In the genomic region with DNA sequence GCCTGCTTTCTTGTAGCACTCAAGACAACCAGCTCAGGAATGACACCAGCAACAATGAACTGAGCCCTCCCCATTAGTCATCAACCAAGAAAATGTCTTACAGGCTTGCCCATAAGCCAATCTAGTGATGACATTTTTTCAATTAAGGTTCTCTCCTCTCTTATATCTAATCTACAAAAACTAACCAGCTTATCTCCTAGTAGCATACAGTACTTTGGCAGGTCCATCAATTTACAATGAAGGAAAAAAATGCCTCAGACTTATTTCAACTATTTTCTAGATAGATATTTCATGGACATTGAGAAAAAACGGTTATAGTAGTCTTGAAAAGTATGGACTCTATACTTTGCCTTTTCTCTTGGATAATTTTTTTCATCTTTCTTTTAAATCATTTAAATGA, we compare ENCODE assay signal across 19 mouse cellular contexts.
DNase-seq lines count a peak whose midpoint lies in the region; TF ChIP-seq lines count a peak whose summit lies in the region.
"Had no signal": no experiment of that assay in that cellular context is flagged by ENCODE, and none has a peak within 500 bp of the region (broad histone marks: within the 10 kb centered on the region; RNA-seq: fewer than 3 reads in every experiment).

No protein-coding gene starts in this region.

- H3K27me3 ChIP-seq in MEL (ENCODE audit: control insufficient read depth in 1 of 2, insufficient read depth in 2 of 2, low read length in 2 of 2) = no peaks in the 10 kb centered on the region
- H3K27me3 ChIP-seq: CH12.LX, Patski had no signal

- H3K4me3 ChIP-seq in MEL (ENCODE audit: control insufficient read depth in 1 of 2, insufficient read depth in 1 of 2, low read depth in 2 of 2, low read length in 2 of 2) = no peak overlapping the region

- no peak for TF ChIP-seq RAD21 in MEL (IDR thresholded peaks at IDR 0.05; ENCODE audit: low read depth, low read length)

- H3K4me1 ChIP-seq in MEL (ENCODE audit: control insufficient read depth in 1 of 2, insufficient read depth in 2 of 2, low read length in 2 of 2) = peaks cover 2 to 3% of the 10 kb centered on the region in 2 experiments; a peak in 3 of 4 replicates

- H3K9ac ChIP-seq in MEL (ENCODE audit: control insufficient read depth, low read depth, low read length, poor library complexity, severe bottlenecking) = no peak overlapping the region

- no peak for TF ChIP-seq CTCF in MEL (IDR thresholded peaks at IDR 0.05 in 2 of 3, conservative IDR thresholded peaks at IDR 0.05 in 1 of 3; ENCODE audit: control insufficient read depth in 1 of 3, insufficient read depth in 1 of 3, low read depth in 2 of 3, low read length in 3 of 3, poor library complexity in 1 of 3, severe bottlenecking in 1 of 3)

- H3K27ac ChIP-seq in MEL (ENCODE audit: control insufficient read depth, low read depth, low read length) = no peak overlapping the region

- no peaks in the 10 kb centered on the region for H3K9me3 ChIP-seq in MEL (replicated peaks; ENCODE audit: insufficient read depth, low read length)
- H3K9me3 ChIP-seq: G1E had no signal

- H3K79me2 ChIP-seq in MEL (ENCODE audit: control insufficient read depth, insufficient read depth, low read length, poor library complexity) = no peaks in the 10 kb centered on the region

- peaks cover 0 to 4% of the 10 kb centered on the region in 2 experiments; a peak in 2 of 4 replicates for H3K36me3 ChIP-seq in MEL (ENCODE audit: control insufficient read depth in 1 of 2, insufficient read depth in 2 of 2, low read length in 2 of 2)
- H3K36me3 ChIP-seq: G1E had no signal

- TF ChIP-seq POLR2A in MEL (IDR thresholded peaks at IDR 0.05; ENCODE audit: control insufficient read depth in 1 of 2, insufficient read depth in 1 of 2, low read depth in 1 of 2, low read length in 2 of 2, poor library complexity in 1 of 2) = no peak

- DNase-seq in 3T3-L1 (ENCODE audit: low read depth, low spot score) (peak; percentile 29), MEL (ENCODE audit: low read depth, low spot score) (peak; percentile 51)
- no peak for DNase-seq in retina, postnatal 1 day
- DNase-seq in frontal cortex, postnatal 36 days (ENCODE audit: low spot score in 2 of 2) = no peak
- DNase-seq: adrenal gland, adult 2 months; adrenal gland, adult 8-10 months; adrenal gland, postnatal 10 days; adrenal gland, postnatal 14 days; adrenal gland, postnatal 25 days; adrenal gland, postnatal 36 days; B cell, adult 2 months; cerebellum, adult 11 months; cerebellum, adult 11-12 months; cerebellum, adult 18-20 months; cerebellum, adult 2 months; cerebellum, adult 8-10 months had no signal

- TF ChIP-seq EP300 in MEL (IDR thresholded peaks at IDR 0.05; ENCODE audit: low read depth in 1 of 2, low read length in 2 of 2) = peak; percentile 58 to 70

TF ChIP-seq in MEL, 35 proteins besides CTCF, POLR2A, EP300 and RAD21:
- TF ChIP-seq USF1 (IDR thresholded peaks at IDR 0.05; ENCODE audit: low read depth, low read length) (no peak), GATA1 (IDR thresholded peaks at IDR 0.05; ENCODE audit: low read depth, low read length) (peak; percentile 52; the same call in 1 of the 2 replicates), TAL1 (IDR thresholded peaks at IDR 0.05; ENCODE audit: low read length) (no peak), POLR2AphosphoS2 (IDR thresholded peaks at IDR 0.05; ENCODE audit: low read length) (no peak), MAX (IDR thresholded peaks at IDR 0.05; ENCODE audit: low read length) (no peak), HCFC1 (IDR thresholded peaks at IDR 0.05; ENCODE audit: low read depth, low read length) (no peak), TCF12 (IDR thresholded peaks at IDR 0.05; ENCODE audit: low read depth, low read length) (peak; percentile 77), USF2 (IDR thresholded peaks at IDR 0.05; ENCODE audit: borderline replicate concordance in 1 of 2, insufficient read depth in 1 of 2, low read depth in 1 of 2, low read length in 2 of 2) (no peak), CHD2 (IDR thresholded peaks at IDR 0.05; ENCODE audit: low read length) (no peak), BHLHE40 (IDR thresholded peaks at IDR 0.05; ENCODE audit: borderline replicate concordance, low read depth, low read length) (no peak), ETS1 (IDR thresholded peaks at IDR 0.05; ENCODE audit: low read depth, low read length) (0 out of 2 replicates have a peak, but pooled peaks have one; percentile 30), NRF1 (IDR thresholded peaks at IDR 0.05; ENCODE audit: insufficient read depth, low read depth, low read length, poor library complexity, severe bottlenecking) (no peak), ZNF384 (IDR thresholded peaks at IDR 0.05; ENCODE audit: low read depth, low read length) (peak; percentile 68), ZKSCAN1 (IDR thresholded peaks at IDR 0.05; ENCODE audit: low read depth, low read length) (no peak), JUND (IDR thresholded peaks at IDR 0.05; ENCODE audit: low read depth, low read length) (no peak), KAT2A (conservative IDR thresholded peaks at IDR 0.05; ENCODE audit: low read depth, low read length) (no peak), MXI1 (IDR thresholded peaks at IDR 0.05; ENCODE audit: low read depth, low read length) (no peak), NELFE (IDR thresholded peaks at IDR 0.05; ENCODE audit: low read depth, low read length) (no peak)

Comparison
In these comparisons a context has a peak if more than half of its experiments do, and no peak if none do; other contexts are left out.
1. DNase-seq: peak in 3T3-L1 (single experiment) and MEL (single experiment); none in retina, postnatal 1 day (single experiment) and frontal cortex, postnatal 36 days (0 of 2).